Mouse (Mus musculus) monocyte, adult 2 months (primary cell): ENCODE data around the gene Gm5926.
"Not testable (repeated sequence)": the region's sequence is repeated elsewhere in the genome, so short reads cannot be mapped to it uniquely, and the experiment has no call there.

Experiments
- DNase-seq, 2 experiments: peaks; one replicate each; pipeline ENCODE4 v3.0.0; 2022; ENCODE audit warnings: low spot score in 2 of 2, low read depth in 1 of 2

Gm5926 gene

DNA sequence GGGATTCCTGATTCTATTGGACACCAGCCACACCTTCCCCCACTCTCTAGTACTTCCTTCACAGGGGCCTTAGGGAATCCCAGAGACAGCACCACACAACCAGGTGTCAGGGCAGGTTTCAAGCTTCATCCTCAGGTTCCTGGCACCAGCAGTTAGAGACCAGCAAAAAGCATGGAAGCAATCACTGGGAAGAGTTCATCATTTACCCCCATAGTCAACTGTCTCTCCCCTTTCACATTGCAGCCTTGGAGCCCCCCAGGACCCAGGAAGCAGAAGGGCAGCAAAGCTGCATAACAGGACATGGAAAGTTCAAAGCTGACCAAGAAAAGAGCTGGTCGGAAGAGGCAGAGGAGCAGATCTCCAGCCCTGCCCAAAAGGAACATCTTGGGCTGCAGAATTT lies at the start of gene Gm5926:
TSS of gene Gm5926 (plus strand) at position 301 of the 400 bp plus-strand sequence.
- not testable (repeated sequence) for DNase-seq

DNA sequence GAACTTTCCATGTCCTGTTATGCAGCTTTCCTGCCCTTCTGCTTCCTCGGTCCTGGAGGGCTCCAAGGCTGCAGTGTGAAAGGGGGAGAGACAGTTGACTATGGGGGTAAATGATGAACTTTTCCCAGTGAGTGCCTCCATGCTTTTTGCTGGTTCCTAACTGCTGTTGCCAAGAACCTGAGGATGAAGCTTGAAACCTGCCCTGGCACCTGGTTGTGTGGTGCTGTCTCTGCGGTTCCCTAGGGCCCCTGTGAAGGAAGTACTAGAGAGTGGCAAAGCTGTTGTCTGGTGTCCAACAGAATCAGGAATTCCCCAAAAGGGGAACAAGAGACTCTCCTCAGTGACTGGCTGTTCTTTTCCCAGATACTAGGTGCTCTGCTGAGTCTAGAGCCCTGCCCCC lies 49.5 kb upstream of the Gm5926 start:
- not testable (repeated sequence) for DNase-seq

DNA sequence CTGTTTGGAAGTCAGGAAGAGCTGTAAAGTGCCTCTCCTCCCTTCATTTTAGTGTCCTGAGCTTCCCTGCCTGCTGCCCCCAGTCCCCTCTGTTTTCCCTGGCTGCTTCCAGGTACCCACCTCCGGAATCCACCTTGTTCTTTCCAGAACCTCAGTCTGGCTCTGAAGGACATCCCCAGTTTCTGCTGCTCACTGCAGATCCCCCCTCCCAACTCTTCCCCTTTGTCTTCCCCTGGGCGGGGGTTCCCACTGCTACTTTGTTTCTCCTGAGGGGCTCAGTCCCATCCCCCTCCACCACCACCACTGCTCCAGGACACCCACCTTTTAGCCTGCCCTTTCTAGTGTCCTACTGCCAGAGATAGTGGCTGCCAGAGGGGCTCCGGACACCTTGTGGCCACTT lies 49.1 kb upstream of the Gm5926 start:
- not testable (repeated sequence) for DNase-seq
